Mouse (Mus musculus) thymus, postnatal 0 days (tissue): ENCODE measurements around the gene Gm26938. TPM values are rescaled to one million over a fixed set of nuclear protein-coding genes. Genes with fewer than 3 reads are reported as not detected.

Experiments
- DNase-seq: peaks from one replicate; pipeline ENCODE4 v3.0.0-alpha.2; 2015; ENCODE audit warnings: low spot score
- polyA plus RNA-seq: library from polyadenylated mRNA; unstranded; fragments of >200 nt; fragmentation: Nextera tagmentation; extraction: Ambion mirVana; gene quantifications from 2 replicates; pipeline ENCODE4 v1.2.1, GENCODE M21; 2015

Gm26938 gene
- polyA plus RNA-seq, 1 experiment from 2014 or later: not detected

DNA sequence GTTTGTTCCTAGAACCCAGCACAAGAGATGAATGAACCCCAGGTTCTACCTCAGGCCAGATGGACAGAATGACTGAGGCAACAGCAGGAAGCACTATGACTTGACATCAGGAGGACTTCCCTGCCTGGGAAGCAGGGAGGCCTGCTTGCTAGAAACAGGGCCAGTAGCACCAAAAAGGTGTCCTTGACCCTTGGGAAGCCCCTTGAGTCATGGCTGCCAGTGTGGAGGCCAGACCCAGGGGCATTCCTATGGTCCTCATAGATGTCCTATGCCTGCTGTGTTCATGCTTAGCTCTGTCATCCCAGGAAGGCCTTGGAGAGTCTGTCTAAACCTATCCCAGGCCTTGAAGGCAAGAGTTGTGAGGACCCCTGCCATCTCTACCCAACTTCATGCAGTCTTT, 9.8 kb downstream of the Gm26938 start:
- DNase-seq: no peak

DNA sequence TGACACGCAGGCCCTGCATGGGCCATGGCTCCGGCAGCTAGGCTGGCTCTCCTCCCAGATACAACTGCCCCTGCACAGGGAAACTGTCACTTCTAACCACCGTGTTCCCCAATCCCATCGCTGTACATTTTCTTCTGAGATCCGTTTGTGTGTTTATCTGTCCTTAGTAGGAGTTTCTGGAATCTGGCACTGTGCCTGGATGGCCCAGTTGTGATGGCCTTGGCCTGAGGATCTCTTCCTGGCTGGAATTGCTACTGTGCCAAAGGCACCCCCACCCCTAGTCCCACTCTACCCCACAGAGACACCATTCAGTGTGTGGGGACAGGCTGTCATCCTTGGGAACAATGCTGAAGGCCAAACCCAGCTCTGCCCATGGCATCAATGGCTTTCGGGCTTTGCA, 10.2 kb downstream of the Gm26938 start:
- DNase-seq: no peak

DNA sequence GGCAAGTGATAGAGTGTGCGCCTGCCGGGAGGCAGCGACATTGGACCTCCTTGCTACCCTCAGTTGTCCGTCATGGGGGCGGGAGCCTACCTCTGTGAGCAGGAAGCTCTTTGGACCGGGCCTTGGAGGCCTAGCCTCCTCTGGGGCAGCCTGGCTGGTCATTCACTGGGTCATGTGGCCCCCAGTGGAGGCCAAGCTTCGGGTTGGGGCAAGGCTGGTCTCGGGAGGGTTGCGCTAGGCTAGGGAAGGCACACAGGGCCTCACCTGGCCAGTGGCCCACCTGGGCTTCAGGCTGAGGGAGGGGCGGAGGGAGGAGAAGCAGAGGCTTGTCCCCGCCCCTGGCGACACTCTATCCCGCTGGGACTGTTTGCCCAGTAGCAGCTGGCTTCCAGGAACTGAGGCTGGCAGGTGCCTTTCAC, 12.2 kb downstream of the Gm26938 start:
- no peak for DNase-seq

DNA sequence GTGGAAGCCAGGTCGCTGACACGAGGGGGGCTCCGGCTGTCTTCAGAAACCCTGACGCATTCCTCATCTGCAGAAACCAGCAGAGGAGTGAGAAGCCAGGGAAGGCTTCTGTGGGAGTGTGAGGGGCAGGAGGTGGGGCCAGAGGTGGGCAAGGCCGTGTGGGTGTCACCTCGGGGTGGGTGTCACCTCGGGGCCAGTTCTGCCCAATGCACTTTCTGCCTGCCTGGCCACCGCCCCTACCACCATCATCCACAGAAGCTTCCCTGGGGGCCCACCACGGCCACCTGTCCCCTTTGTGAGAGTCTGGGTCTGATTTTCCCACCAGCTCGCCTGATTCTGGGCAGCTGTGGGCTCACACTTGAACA, 13.1 kb downstream of the Gm26938 start:
- no peak for DNase-seq

DNA sequence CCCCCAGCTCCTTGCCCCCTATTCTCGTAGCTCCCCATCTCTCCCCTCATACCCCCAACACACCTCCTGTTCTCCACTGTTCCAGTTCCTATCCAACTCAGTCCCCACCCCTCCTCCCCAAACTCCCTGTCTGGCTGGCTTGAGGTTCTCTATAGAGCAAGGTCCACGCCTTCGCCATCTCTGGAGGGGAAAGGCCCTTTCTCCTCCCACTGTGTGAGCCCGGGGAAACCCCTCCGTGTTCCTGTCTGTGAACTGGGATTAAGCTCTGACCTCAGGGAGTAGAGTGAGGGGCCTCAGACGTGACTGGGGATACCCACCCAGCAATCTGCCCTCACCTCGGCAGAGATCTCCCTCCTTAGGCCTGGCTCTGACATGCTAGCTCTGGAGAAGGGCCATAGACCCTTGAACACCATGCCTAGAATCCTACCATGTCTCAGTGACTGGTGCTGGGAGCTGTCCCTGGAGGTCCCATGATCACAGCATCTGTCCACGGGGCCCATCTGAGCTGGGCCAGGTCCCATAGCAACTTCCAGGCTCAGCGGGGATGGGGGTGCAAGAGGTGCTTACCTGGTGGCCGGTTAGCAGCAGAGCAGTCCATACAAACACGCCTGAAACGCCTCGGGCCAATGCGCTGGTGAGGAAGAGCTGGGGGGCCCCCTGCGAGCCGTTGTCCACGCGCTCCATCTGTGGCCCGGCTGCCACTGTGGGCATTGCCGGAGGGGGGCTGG, 13.6 kb downstream of the Gm26938 start:
- DNase-seq: no peak

DNA sequence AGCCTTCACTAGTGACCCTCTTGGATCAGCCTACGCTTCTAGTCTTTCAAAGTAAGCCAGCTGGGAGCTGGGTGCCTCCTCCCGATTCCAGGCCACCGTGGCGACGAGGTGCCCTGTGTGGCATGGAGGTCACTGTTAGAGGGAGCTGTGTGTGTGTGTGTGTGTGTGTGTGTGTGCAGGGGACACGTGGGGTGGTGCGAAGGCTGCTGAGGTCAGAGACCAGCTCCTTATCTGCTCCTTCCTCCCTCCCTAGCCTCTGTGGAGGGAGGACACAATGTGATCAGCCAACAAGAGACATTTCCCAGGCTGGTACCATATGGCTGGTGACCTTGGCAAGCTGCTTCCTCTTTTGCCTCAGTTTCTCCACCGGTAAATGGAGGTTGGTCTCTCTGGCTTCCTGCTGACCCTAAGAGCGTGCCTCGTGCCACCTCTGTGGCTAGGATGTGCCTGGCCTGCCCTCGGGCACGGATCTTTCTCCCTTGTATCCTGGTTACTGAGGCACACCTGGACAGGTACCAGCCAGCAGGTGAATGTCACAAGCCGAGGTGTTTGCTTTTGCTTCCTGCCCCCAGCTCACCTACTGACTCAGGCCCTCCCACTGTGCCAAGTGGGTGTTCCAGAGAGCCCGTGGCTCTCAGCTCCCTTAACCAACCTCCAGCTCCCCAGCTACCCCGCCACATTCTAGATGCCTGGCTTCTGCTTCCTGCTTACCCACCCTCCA, 14.4 kb downstream of the Gm26938 start:
- no peak for DNase-seq

DNA sequence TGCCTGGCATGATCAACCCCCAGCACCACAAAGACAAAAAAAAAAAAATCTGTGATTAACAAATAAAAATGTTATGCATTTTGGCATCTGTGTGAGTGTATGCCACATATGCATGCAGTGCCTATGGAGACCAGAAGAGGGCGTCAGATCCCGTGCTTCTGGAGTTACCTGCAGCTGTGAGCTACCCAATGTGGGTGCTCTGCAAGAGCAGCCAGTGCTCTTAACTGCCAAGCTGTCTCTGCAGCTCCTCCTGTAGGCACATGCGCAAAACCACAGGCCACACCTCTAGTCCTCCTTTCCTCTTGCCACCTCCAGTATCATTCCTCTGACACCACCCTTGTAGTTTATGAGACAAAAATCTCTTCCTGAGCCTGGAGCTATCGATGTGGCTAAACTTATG, 16.8 kb downstream of the Gm26938 start:
- DNase-seq: peak; percentile 32

DNA sequence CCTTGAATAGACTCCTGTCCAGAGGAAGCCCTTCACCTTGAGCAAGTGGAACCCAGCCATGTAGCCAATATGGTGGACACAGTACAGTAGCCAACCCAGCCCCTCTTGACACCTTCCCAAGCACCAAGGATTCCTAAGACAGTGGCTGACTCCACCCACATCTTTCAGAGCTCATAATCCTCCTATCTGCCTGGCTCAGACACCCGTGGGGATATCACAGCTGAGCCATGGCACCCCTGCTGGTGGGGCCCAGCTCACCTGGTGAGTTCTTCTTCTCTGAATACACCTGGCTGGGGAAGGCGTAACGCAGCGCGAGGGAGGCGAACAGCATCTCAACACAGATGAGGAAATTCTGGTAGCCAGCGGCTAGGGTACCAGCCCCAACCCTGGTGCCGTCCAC, 20.3 kb downstream of the Gm26938 start:
- no peak for DNase-seq

DNA sequence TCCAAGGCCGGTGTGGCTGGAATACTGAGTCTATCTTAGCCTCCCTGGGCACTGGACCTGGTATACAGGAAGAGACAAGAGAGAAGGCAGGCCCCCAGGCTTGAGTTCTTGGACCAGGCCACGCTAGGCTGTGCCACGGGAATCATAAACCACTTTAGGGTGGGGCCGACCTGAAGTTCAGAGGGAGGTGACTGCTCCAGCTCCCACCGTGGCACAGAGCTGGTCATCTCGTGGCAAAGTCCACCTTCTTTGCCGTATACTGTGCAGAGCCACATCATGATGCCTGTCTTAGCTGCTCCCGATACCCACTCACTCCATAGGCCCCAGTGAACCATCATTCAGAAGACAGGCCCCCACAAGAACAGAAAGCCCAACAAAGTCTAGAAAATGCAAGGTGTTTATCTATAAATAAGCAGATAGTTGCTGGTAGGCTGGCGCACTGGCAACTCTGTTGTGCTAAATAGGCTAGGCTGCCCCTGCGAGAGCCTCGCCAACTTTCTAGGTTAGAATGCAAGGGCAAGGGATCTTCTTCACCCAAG, 21.6 kb downstream of the Gm26938 start:
- DNase-seq: no peak

DNA sequence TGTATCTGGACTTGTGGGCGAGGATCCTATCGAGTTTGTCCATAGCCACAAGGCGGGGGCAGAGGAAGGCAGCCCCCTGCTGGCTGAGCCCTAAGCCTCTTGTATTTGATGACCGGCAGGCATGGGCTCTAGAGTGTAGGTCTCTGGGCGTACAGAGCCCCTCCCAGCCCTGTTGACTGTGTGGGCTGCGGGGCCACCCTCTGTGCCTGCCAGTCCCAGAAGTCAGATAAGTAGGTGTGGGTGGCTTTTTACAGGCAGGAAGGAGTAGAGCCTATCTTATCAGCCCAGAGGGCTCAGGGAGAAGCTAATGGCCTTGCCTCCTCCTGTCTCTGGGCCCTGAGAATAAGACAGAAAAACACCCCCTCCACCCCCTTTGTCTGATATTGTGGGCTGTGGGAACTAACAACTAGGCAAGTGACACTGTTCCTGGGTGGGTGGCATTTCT, 22.1 kb downstream of the Gm26938 start:
- DNase-seq: no peak

DNA sequence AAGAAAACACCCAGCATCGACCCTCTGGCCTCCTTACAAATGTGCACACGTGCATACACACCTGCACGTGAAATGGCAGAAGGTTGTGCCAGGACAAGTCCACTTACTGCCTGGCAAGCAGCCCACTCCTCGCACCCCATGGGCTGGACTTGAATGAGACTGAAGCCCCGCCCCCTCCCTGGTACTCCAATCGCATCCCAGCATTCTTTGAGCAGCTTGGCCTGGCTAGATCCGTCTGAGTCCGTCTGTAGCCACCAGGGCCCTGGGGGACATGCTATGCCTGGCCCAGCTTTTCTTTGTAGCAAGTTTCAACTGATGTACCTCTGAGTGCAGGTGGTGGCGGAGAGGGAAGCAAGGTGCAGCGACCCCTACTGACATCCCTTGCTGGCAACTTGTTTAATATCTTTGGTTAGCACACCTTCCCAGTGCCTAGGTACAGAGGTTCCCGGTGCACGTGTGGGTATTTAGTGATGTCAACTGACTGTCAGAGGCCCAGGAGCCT, 22.6 kb downstream of the Gm26938 start:
- peak; percentile 53 for DNase-seq

DNA sequence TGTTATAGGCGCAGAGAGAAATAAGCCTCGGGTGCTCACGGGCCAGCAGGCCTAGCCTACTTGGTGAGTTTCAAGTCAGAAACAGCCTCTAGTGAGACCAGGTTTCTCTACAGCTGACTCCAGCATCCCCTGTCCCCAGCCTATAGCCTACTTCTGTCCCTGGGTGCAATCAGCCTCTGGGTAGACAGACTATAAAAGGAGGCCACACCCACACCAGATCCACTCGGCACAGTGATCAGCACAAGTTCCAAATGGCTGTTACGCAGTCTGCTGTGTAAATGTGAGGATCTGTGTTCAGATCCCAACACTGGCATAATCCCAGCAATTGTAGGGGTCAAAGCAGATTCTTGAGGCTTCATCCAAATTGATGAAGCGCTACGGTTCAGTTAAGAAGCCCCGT, 23.0 kb downstream of the Gm26938 start:
- DNase-seq: no peak

DNA sequence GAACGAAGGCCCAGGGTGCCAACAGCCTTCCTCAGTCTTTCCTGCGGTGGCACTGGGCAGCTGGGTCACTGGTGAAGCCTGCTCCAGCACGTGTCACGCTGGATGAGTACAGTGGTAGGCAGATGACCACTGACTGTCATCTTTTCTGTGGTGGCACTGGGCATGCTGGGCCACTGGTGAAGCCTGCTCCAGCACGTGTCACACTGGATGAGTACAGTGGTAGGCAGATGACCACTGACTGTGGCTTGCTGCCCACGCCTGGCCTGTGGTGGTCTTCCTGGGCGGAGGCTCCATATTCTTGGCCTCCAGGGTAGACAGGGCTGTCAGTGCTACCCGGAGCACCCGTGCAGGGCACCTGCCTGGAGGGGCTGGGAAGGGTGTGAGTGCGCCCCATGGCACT, 24.3 kb downstream of the Gm26938 start:
- DNase-seq: no peak

DNA sequence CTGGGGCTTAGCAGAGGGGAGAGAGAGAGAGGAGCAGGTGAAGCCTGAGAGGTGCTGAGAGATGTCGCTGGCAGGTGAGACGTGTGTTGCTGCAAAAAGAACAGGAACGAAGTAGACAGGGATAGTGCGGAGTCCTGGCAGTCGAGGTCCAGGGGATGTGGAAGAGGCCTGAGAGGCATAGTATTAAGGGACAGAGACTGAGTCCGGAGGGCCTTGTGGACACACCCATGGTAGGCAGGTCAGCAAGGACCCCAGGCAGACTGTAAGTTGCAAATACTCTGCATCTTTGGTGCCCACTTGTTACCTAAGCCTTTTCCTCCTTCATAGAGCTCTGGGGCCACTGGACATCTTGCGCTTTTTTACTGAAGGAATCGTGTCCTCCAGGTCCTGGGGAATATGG, 25.0 kb downstream of the Gm26938 start:
- DNase-seq: no peak

DNA sequence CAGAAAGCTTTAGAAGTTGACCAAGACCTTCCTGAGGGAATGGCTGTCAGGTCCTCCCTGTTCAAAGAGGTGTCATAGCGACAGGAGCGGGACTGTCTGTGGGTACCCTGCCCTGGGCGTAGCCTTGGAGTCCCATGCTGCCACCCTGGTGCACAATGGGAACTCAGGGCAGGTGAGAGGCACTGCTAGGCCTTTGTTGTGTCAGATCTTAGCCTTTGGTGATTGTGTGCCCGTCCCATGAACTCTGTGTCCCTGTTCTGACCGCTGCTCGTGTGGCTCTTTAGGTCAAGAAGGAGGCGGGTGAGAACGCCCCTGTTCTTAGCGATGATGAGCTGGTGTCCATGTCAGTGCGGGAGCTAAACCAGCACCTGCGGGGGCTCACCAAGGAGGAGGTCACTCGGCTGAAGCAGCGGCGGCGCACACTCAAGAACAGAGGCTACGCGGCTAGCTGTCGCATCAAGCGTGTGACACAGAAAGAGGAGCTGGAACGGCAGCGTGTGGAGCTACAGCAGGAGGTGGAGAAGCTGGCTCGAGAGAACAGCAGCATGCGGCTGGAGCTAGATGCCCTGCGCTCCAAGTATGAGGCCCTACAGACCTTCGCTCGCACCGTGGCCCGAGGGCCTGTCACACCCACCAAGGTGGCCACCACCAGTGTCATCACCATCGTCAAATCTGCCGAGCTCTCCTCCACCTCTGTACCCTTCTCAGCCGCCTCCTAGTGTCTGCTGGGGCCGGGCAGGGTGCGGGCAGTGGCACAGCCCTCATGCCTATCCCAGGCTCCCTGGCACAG, 26.2 kb downstream of the Gm26938 start:
- no peak for DNase-seq

DNA sequence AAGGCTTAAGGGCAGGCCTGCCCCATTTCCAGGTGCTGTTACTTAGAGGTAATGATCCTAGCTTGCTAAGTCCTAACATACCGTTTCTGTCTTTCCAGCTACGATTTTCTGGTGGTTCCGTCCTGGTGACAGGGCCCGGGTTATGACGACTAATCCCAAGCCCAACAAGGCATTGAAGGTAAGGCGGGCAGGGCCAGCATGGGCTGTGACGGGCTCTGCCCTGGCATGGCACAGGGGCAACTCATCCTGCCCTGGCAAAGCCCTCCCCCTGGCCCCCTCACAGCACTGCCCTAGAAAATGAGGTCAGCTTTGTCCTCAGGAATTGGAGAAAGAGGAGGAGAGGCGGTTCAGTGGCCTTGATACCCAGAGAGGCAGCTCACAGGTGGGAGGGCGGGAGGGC, 27.2 kb downstream of the Gm26938 start:
- DNase-seq: no peak

DNA sequence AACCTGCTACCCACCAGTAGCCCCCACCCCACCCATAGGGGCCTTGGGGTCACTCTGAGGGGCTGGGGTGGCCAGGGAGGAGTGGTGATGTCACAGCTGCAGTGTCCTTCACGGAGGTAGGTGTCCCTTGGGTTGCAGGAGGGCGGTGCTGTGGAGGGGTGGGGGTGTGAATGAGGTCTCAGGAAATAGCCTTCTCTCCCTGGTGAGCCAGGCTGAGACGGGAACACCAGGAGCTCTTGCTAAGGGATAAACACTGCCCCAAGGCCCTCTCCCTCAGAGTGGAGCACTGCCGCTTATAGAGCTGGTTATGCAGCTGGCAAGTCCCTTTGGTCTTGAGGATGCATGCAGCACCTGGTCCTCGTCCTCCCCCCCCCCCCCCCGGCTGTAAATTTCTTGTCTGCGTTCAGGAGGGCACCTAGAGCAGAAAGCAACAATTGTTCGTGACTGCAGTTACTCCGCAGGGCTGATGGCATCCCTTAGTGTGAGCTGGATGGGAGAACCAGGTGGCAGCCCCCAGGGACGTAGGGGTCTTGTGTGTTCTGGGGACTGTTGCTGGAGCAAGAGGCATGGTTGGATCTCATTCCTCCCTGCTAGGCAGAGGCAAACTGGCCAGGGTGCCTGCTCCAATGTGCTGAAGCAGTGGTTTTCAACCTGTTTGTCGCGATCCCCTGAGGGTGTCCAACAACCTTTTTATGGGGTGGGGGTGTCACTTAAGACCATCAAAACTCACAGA, 27.9 kb downstream of the Gm26938 start:
- no peak for DNase-seq

DNA sequence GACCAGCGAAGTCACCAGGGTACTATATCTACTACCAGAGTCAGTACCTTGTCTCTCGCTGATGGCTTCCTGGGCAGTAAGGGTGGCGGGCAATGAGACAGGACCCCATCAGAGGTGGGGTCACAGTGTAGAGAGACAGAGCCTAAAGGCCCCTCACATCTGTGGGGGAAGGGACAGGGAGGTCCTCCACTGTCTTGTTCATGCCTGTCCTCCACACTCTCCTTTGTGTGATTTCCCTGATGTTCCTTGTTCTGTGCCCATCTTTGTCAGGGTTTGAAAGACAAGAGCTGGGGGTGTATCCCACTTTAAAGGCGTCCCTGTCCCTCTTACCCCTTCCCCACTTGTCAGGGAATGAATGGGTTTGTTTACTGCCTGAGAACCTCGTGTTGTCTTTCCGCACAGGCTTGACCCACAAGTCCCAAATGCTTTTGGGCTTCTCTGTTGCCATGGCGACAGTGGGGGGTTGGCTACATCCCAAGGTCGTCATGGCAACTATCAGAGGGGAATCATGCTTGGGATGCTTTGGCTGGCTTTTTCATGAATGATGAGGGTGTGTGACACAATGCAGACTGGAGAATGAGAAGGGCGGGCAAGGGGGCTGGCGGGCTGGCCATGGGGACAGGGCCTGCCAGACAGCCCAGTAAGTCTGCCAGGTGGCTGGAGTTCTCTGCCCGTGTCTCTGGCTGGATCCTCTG, 28.6 kb downstream of the Gm26938 start:
- DNase-seq: no peak

DNA sequence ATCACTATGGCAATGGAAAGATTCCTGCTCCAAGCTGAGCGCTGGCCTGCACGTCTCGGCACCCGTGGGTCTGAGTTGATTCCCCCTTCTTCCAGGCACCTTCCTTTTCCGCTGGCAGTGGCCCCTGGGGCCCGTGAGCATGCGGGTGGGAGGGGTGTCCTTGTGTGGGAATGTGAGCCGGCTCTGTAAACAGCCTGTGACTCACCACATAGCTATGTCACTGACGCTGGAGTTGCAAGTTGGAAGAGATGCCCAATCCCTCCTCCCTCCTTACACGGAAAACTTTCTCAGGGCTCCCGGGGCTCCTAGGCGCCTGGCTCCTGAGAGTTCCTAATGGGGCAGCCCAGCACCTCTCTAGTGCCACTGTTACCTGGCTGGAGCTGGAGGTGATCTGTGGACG, 29.3 kb downstream of the Gm26938 start:
- DNase-seq: no peak

DNA sequence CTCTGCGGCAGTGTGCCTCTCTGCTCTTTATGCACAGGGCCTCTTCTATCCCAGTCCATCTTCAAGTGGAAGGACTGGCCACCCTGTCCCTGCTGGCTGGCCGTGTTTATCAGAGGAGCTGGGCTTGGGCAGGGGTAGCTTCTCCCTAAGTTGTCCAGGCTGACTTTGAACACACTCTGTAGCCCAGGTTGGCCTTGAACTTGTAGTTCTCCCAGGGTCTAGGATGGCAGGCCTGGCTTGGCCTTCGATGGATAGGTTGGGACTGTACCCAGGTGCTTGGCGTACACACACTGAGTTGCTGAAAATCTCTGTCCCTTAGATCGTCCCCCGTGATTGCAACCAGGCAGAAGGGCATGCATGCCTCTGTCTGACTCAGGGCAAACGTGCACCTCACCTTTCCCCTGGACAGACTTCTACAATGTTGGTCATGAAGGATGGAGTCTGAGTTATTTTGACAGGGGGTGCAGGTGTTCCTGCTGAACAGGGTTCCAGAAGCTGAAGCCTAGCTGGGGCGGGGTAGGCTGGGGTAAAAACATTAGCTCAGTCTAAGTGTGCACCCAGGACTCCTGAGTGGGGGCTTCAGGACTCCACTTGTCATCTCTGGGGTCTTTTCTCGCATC, 30.1 kb downstream of the Gm26938 start:
- DNase-seq: no peak
